Mouse (Mus musculus): ENCODE results near the gene Ropn1l.

DNA sequence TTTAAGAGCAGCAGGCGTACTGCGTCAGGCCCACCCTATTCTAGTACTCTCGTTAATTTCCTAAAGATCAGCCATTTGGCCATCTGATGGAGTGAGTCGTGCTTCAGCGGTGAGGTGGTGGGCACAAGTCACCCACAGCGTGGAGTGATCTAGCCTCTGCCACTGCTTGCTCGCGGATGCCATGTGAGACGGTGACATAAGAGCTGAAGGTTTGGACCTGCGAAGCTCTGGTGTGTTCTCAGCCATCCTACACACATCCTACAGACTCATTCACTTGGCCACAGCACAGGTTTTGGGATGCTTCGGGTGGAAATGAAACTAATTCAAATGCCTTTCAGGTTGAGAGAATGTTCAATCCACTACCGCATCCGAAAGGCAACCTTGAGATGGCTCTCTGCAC is 54.8 kb downstream of the Ropn1l start:
- no peak for TF ChIP-seq CTCF (IDR thresholded peaks at IDR 0.05; ENCODE audit: low read depth, low read length)
- no peak for TF ChIP-seq POLR2A (IDR thresholded peaks at IDR 0.05; ENCODE audit: extremely low read depth, insufficient read depth, low read length)

Measured in liver, adult 2 months (tissue).